Mouse (Mus musculus): ENCODE results near the gene Atf6b.

The Atf6b gene

DNA sequence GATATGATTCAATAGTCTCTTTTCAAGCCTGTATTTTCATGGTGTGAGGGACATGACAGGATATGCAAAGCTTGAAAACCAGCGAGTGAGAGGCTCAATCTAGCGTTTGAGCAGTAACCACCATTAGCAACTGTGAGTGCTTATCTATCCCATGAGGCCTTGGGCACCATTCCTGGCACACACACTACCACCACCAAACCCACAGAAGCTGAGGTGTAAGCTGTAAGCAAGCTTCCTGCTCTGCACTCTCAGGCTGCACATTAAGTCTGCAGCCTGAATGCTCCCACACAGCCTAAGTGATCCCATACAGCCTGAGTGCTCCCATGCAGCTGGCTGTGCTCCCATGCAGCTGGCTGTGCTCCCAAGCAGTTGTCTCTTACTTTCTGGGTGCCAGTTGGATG is 53.7 kb downstream of the Atf6b start:
- DNase-seq: no peak
